Comparison of ENCODE assay signal across 14 mouse cellular contexts in genomic region chr4:150528846-150529245, GRCm38 (mm10).
"Had no signal": no experiment of that assay in that cellular context is flagged by ENCODE, and none has a peak within 500 bp of the region (broad histone marks: within the 10 kb centered on the region; RNA-seq: fewer than 3 reads in every experiment).

No protein-coding gene starts in this region.

- H3K27me3 ChIP-seq: liver, embryonic 15.5 days; megakaryocyte, embryonic 14.5 days; midbrain, embryonic 15.5 days; neural tube, embryonic 13.5 days had no signal

- H3K4me3 ChIP-seq: left cerebral cortex, adult 2 months; limb, embryonic 10.5 days; liver, embryonic 15.5 days; megakaryocyte, embryonic 14.5 days; midbrain, embryonic 15.5 days; neural tube, embryonic 13.5 days had no signal

- H3K9me3 ChIP-seq: limb, embryonic 10.5 days; liver, embryonic 15.5 days; megakaryocyte, embryonic 14.5 days; midbrain, embryonic 15.5 days; neural tube, embryonic 13.5 days had no signal

- DNase-seq: lung, adult 2 months; lung, postnatal 10 days; right cerebral cortex, postnatal 14 days; thymus, postnatal 36 days had no signal

- ATAC-seq: intestine, embryonic 16.5 days; midbrain, embryonic 15.5 days had no signal

- H3K9ac ChIP-seq: liver, embryonic 15.5 days; midbrain, embryonic 15.5 days; neural tube, embryonic 13.5 days had no signal

- H3K27ac ChIP-seq: left cerebral cortex, adult 2 months; limb, embryonic 10.5 days; liver, embryonic 15.5 days; macrophage; midbrain, embryonic 15.5 days had no signal

- H3K4me2 ChIP-seq: liver, embryonic 11.5 days; liver, embryonic 15.5 days; midbrain, embryonic 11.5 days; midbrain, embryonic 15.5 days; neural tube, embryonic 13.5 days had no signal

- H3K36me3 ChIP-seq: liver, embryonic 15.5 days had no signal
